Mouse (Mus musculus) intestine, embryonic 15.5 days (tissue): Measurements from ENCODE around the gene Slc22a14. TPM values are rescaled to one million over a fixed set of nuclear protein-coding genes. Genes with fewer than 3 reads are reported as not detected.
"Not testable (repeated sequence)": the region's sequence is repeated elsewhere in the genome, so short reads cannot be mapped to it uniquely, and the experiment has no call there.

ENCODE experiments used
- ATAC-seq: fragments of 200-750 bp; cut with Nextera tagmentation; 2 replicates; pipeline ENCODE4 v1.8.0; 2017; ENCODE audit warnings: moderate TSS enrichment, moderate library complexity
- H3K27ac ChIP-seq: fragments of 300-500 bp; sonication (generic); 2 replicates; pipeline ENCODE4 v1.5.1; 2015; ENCODE audit warnings: mild to moderate bottlenecking, inconsistent platforms
- H3K27me3 ChIP-seq: fragments of 300-500 bp; sonication (generic); replicated peaks from 2 replicates; pipeline ENCODE4 v1.6.1; 2015; ENCODE audit warnings: inconsistent platforms
- H3K36me3 ChIP-seq: fragments of 300-500 bp; sonication (generic); 2 replicates; pipeline ENCODE4 v1.6.1; 2015; ENCODE audit warnings: inconsistent platforms
- H3K4me1 ChIP-seq: fragments of 300-500 bp; sonication (generic); replicated peaks from 2 replicates; pipeline ENCODE4 v1.6.1; 2015; ENCODE audit warnings: inconsistent platforms
- H3K4me2 ChIP-seq: fragments of 300-500 bp; sonication (generic); replicated peaks from 2 replicates; pipeline ENCODE4 v1.6.1; 2015; ENCODE audit warnings: mild to moderate bottlenecking, inconsistent platforms
- H3K4me3 ChIP-seq: fragments of 300-500 bp; sonication (generic); replicated peaks from 2 replicates; pipeline ENCODE4 v1.5.1; 2015; ENCODE audit warnings: inconsistent platforms
- H3K9ac ChIP-seq: fragments of 300-500 bp; sonication (generic); 2 replicates; pipeline ENCODE4 v1.6.1; 2015; ENCODE audit warnings: inconsistent platforms
- H3K9me3 ChIP-seq: fragments of 300-500 bp; sonication (generic); 2 replicates; pipeline ENCODE4 v1.6.1; 2016; ENCODE audit warnings: inconsistent platforms
- WGBS: fragments of 180-500 bp; shearing (Covaris S2); methylation state at CpG from one replicate; pipeline ENCODE4 v1.1.7; 2015; 5-methylcytosine and 5-hydroxymethylcytosine counted together
- polyA plus RNA-seq: library from polyadenylated mRNA; unstranded; fragments of >200 nt; fragmentation: Nextera tagmentation; extraction: Ambion mirVana; gene quantifications from 2 replicates; pipeline ENCODE4 v1.2.1, GENCODE M21; 2015

Gene Slc22a14
- polyA plus RNA-seq, 1 experiment from 2014 or later, result 0.06 TPM

DNA sequence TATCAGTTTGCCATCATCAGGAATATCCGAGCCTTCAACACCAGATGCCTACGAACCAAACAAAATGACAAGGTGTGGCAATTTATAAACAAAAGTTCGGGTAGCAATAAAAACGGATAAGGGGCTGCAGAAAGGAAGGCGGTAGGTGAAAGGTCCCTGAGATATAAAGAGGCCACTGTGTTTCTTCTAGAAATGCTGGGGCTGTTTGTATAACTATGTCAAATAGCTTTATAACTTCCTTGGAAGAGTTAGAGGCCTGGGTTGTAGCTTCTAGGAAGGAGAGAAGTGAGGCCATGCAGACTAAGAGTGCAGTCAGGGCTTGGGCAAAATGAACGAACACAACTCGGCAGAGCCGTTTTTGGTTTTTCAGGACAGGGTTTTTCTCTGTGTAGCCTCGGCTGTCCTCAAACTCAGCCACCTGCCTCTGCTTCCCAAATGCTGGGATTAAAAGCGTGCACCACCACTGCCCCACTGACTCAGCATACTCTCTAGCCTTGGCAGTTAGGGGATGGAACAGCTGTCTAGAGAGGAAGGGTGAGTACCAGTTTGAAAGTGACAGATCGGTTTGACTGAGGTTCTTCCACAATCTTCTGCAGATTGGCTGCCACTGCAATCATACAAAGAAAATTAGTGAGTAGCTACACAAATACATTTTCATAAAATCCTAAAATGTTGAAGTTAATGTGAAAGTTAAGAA, 124.0 kb downstream of the Slc22a14 start:
- no peak overlapping the region for H3K9ac ChIP-seq

DNA sequence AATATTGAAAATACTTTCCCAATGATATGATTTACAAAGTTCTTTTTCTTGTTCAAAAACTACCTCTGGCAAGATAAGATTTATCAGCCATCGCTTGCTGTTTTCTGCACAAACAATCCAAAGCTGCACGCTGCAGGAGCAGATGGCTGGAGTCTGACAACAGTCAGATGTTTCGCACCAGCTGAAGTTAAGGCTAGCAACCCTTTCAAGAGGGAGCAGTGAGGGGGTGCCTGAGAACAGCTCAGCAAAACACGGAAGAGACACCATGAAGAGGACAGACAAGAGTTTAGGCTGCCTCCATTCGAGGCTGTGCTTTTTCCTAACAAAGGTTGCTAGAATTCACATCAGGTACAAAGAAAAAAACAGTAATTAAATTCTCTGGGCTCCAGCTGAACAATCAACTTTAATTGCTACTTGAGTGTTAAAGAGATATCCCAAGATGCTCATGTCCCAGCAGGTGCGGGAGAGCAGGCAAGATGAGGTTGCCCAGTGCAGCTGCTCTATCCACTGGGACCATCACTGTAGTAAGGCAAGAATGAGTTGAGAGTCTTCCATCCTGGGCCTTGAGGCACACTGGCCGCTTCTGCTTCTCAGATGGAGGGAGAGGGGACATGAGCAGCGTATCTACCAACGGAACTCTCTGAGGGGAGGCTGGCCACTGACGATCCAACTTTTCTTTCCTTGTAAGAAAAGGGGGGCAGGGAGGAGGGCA, 124.9 kb downstream of the Slc22a14 start:
- 80% methylated on average over 10 of the region's 10 CpGs for WGBS
- no peak for ATAC-seq
- Histone ChIP-seq H3K9me3 (no peaks in the 10 kb centered on the region), H3K4me1 (no peaks in the 10 kb centered on the region), H3K36me3 (no peaks in the 10 kb centered on the region), H3K4me2 (no peak overlapping the region), H3K27ac (no peak overlapping the region), H3K4me3 (no peak overlapping the region), H3K9ac (no peak overlapping the region), H3K27me3 (no peaks in the 10 kb centered on the region)

More for the DNA sequence above, 124.0 kb downstream of the Slc22a14 start:
- H3K36me3 ChIP-seq, result no peaks in the 10 kb centered on the region
- H3K4me2 ChIP-seq, result no peak overlapping the region
- peak overlapping the region; percentile 44; the same call in 1 of the 2 replicates for H3K27ac ChIP-seq
- H3K9me3 ChIP-seq, result no peaks in the 10 kb centered on the region
- no peak overlapping the region for H3K4me3 ChIP-seq
- peak; percentile 60 for ATAC-seq
- H3K27me3 ChIP-seq, result no peaks in the 10 kb centered on the region
- WGBS, result 41% methylated on average over 11 of the region's 11 CpGs
- no peaks in the 10 kb centered on the region for H3K4me1 ChIP-seq

DNA sequence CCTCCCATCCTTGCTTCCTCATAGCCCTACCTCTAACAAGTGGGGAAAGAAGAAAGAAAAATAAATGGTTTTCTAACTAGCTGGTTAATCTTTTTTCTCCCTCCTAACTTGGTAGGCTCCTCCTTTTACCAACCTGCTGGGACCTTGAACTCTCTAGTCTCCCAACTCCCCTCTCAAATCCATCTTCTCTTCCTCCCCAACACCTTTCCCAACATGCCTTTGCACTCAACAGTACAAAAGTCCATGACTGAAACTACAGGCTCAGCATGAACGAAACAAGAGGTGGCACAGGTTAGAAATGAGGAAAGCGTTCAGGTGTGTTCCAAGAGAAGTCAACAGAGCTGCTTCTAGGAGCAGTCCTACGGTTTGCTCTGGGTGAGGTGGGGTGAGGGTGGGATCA, 126.1 kb downstream of the Slc22a14 start:
- WGBS, result 91% methylated on average over 3 of the region's 3 CpGs
- ATAC-seq, result no peak

DNA sequence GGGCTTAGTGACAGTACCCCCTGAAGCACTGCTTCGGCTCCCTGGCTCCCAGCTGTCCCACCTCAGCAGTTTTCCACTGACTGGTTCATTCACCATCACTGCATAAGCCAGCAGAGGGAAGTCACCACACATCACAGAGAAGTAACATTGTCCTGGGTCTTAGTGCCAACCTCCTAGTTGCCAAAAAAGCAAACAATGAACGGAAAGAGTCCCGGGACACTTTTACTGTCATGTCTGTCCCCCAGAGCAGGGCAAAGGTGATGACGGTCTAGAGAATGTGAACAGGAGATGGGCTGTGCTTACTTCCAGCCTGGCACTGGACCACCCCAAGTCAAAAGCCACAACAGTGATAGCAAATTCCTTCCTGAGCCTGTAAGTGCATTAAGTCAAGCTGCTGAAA, 126.6 kb downstream of the Slc22a14 start:
- H3K9me3 ChIP-seq, result no peaks in the 10 kb centered on the region
- no peak overlapping the region for H3K27ac ChIP-seq
- WGBS, result 87% methylated on average over 4 of the region's 4 CpGs
- no peaks in the 10 kb centered on the region for H3K4me1 ChIP-seq
- no peaks in the 10 kb centered on the region for H3K27me3 ChIP-seq
- no peak overlapping the region for H3K4me2 ChIP-seq
- ATAC-seq, result no peak
- H3K36me3 ChIP-seq, result no peaks in the 10 kb centered on the region
- H3K9ac ChIP-seq, result no peak overlapping the region
- H3K4me3 ChIP-seq, result no peak overlapping the region

More for the DNA sequence above, 126.1 kb downstream of the Slc22a14 start:
- H3K27ac ChIP-seq, result no peak overlapping the region
- H3K27me3 ChIP-seq, result no peaks in the 10 kb centered on the region
- H3K4me2 ChIP-seq, result no peak overlapping the region
- H3K4me3 ChIP-seq, result no peak overlapping the region
- no peak overlapping the region for H3K9ac ChIP-seq
- no peaks in the 10 kb centered on the region for H3K36me3 ChIP-seq
- no peaks in the 10 kb centered on the region for H3K4me1 ChIP-seq
- no peaks in the 10 kb centered on the region for H3K9me3 ChIP-seq

DNA sequence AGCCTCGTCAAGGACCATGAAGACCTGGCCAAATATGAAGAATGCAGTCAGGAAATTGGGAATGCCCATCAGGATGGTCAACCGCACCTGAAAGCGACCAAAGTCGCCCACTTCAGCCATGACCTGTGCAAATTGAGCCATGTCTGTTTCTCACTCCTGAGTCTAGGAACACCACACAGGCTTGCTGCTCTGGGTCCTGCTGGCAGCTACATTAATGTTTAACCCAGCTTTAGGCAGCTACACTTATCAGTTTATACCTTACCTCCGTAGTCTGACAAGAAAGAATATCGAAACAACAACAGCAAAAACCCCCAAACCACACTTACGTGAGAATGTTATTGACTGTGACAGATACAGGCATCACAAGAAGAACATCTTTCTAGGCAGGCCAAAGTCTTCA, 133.8 kb downstream of the Slc22a14 start:
- 71% methylated on average over 7 of the region's 7 CpGs for WGBS
- no peak overlapping the region; the same call in 1 of the 2 replicates for H3K4me2 ChIP-seq
- 0 out of 2 replicates have a peak, but pooled peaks have one; percentile 66 for ATAC-seq
- no peak overlapping the region for H3K9ac ChIP-seq
- no peaks in the 10 kb centered on the region for H3K9me3 ChIP-seq
- no peak overlapping the region for H3K27ac ChIP-seq
- H3K27me3 ChIP-seq, result no peaks in the 10 kb centered on the region
- H3K4me3 ChIP-seq, result no peak overlapping the region
- no peaks in the 10 kb centered on the region for H3K4me1 ChIP-seq
- H3K36me3 ChIP-seq, result no peaks in the 10 kb centered on the region

DNA sequence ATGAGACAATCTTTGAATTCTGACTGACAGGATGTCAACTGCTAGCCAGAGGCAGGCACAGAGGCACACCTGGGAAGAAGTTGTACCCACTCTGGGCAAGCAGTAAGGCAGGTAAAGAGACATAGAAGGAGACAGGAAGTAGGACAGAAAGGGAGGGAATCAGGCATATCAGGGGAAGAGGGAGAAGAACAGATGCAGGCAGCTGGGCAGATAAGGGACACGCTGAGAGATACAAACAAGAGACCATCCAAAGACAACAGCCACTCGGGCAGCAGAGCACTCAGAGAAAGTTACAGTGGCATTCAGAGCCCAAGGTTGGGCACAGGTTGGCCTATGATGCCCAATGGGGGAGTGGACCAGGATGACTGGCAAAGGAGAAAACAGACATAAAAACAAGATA, 134.5 kb downstream of the Slc22a14 start:
- no peak for ATAC-seq
- no peaks in the 10 kb centered on the region for H3K36me3 ChIP-seq
- H3K9me3 ChIP-seq, result no peaks in the 10 kb centered on the region
- no peak overlapping the region for H3K4me3 ChIP-seq
- H3K4me1 ChIP-seq, result no peaks in the 10 kb centered on the region
- H3K27ac ChIP-seq, result no peak overlapping the region
- H3K4me2 ChIP-seq, result no peak overlapping the region
- H3K9ac ChIP-seq, result no peak overlapping the region
- 68% methylated on average over 2 of the region's 2 CpGs for WGBS
- H3K27me3 ChIP-seq, result no peaks in the 10 kb centered on the region

DNA sequence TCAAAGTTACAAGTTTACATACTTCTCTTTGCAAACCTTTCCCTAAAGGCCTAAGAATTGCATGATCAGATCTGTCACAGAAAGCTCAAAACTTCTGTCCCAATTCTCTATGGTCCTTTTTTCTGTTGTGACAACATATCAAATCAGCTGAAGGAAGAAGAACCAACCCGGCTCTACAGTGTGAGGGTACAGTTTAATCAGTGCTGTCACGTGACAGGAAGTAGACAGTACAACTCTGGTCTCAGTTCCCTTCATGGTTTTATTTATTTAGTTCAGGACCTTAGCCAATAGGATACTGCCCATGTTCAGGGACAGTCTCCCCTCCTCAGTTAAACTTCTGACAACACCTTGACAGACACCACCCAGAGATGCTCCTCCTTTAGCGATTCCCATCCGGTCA, 145.1 kb downstream of the Slc22a14 start:
- Histone ChIP-seq H3K27me3 (no peaks in the 10 kb centered on the region), H3K36me3 (0 out of 2 replicates have a peak, but pooled peaks cover 6% of the 10 kb centered on the region), H3K9me3 (no peaks in the 10 kb centered on the region), H3K4me3 (no peak overlapping the region), H3K27ac (no peak overlapping the region), H3K9ac (no peak overlapping the region), H3K4me1 (no peaks in the 10 kb centered on the region), H3K4me2 (no peak overlapping the region)
- WGBS, result 81% methylated on average over 4 of the region's 4 CpGs
- no peak for ATAC-seq

DNA sequence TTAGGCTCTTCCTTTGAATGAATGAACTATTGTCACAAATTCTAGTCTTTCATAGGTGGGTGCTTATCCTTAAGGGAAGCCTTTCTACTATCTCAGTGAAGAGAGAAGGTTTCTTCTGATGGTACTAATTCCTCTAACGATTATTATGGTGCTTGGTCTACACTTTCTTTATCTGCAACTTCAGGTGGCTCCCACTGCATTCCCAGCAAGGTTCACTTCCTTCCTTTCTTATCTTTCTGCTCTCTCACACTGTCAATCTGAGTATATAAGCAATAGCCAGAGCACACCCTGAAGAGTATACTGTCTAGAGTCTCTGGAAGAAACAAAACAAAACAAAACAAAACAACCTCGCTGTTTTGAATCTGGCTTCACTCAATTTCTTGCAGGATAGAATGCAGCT, 145.7 kb downstream of the Slc22a14 start:
- no peak overlapping the region for H3K27ac ChIP-seq
- H3K9me3 ChIP-seq, result no peaks in the 10 kb centered on the region
- no peaks in the 10 kb centered on the region for H3K4me1 ChIP-seq
- no peak for ATAC-seq
- 0 out of 2 replicates have a peak, but pooled peaks cover 4% of the 10 kb centered on the region for H3K36me3 ChIP-seq
- 72% methylated on average over 2 of the region's 2 CpGs for WGBS
- H3K4me3 ChIP-seq, result no peak overlapping the region
- H3K9ac ChIP-seq, result no peak overlapping the region
- no peak overlapping the region for H3K4me2 ChIP-seq
- no peaks in the 10 kb centered on the region for H3K27me3 ChIP-seq

DNA sequence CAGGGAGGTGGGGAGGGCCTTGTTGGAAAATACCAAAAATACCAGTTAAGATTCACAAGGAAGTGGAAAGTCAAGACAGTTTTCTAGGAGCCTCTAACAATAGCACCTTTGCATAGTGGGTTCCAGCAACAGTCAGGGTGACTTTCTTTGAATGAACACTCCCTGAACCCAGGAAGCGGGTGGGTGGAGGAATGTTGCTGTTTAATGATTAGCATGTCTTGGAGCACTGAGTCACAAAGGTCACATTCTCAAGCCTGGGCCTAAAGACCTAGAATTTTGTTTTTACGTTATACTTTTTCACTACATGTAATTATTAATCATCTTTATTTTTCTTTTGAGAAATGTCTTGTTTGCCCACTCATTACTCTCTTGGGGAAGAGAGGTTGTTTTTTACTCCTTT, 150.0 kb downstream of the Slc22a14 start:
- not testable (repeated sequence) for H3K4me2 ChIP-seq, H3K4me3 ChIP-seq, H3K27ac ChIP-seq, ATAC-seq, H3K27me3 ChIP-seq, H3K36me3 ChIP-seq, H3K9me3 ChIP-seq, H3K4me1 ChIP-seq, H3K9ac ChIP-seq
- WGBS, result 59% methylated on average over 2 of the region's 2 CpGs

DNA sequence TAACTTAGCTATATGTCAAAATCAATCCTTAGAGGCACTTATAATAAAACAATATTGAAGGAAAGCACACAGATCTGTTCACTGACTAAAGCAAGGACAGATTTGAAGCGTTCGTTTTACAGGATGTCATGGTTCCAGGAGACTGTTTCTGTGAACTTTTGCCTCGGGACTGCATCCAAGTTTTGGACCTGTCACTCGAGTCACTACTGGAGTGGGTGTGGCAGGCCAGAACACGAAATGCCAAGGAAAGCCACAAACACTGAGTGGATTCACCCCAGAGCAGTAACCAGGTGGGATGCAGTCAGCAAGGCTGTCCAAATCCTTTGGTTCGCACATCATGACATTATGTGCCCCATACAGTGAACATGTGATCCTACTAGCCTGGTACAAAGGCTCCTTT, 150.8 kb downstream of the Slc22a14 start:
- no peak overlapping the region for H3K27ac ChIP-seq
- H3K9ac ChIP-seq, result no peak overlapping the region
- WGBS, result 86% methylated on average over 6 of the region's 6 CpGs
- H3K27me3 ChIP-seq, result no peaks in the 10 kb centered on the region
- H3K9me3 ChIP-seq, result no peaks in the 10 kb centered on the region
- no peaks in the 10 kb centered on the region for H3K4me1 ChIP-seq
- H3K4me3 ChIP-seq, result no peak overlapping the region
- no peak overlapping the region for H3K4me2 ChIP-seq
- ATAC-seq, result no peak
- no peaks in the 10 kb centered on the region for H3K36me3 ChIP-seq

DNA sequence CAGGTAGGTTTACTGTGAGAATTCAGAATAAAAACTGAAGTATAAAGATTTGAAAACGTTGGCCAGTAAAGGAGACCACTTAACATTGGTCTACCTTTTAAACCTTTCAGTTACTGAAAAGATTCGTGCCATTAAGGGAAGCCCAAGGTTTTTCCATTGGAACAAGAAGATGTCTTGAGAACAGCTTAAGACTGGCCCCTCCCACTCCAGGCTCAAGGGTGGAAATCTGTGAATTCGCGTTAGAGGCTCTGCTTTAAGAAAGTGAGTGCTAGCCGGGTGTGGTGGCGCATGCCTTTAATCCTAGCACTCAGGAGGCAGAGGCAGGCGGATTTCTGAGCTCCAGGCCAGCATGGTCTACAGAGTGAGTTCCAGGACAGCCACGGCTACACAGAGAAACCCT, 152.4 kb downstream of the Slc22a14 start:
- WGBS, result 76% methylated on average over 8 of the region's 8 CpGs

DNA sequence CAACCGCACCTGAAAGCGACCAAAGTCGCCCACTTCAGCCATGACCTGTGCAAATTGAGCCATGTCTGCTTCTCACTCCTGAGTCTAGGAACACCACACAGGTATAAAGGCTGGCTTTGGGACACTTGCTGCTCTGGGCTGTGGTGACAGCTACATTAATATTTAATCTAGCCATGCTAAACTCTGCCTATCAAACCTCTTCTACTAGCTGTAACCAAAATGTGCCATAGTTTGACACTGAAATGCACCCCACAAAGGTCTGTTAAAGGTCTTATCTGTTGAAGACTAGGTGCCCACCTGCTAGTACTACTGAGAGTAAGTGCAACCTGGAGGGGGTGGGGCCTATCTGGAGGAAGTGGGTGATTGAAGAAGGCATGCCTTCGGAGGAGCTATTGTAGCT, 156.4 kb downstream of the Slc22a14 start, which contains the start of gene Slc22a13:
Gene Slc22a13 (minus strand): TSS at position 101 of the 400 bp plus-strand sequence.
- Histone ChIP-seq H3K9me3 (no peaks in the 10 kb centered on the region), H3K36me3 (no peaks in the 10 kb centered on the region), H3K4me3 (no peak within 1 kb of the TSS), H3K4me1 (no peaks in the 10 kb centered on the region), H3K4me2 (no peak within 1 kb of the TSS), H3K27ac (no peak within 1 kb of the TSS), H3K9ac (no peak within 1 kb of the TSS), H3K27me3 (no peaks in the 10 kb centered on the region)
- WGBS, result 93% methylated on average over 4 of the region's 4 CpGs
- ATAC-seq, result no peak

More for the DNA sequence above, 152.4 kb downstream of the Slc22a14 start:
- Histone ChIP-seq H3K27ac (no peak overlapping the region), H3K9me3 (no peaks in the 10 kb centered on the region), H3K27me3 (no peaks in the 10 kb centered on the region), H3K9ac (no peak overlapping the region), H3K4me3 (no peak overlapping the region), H3K36me3 (no peaks in the 10 kb centered on the region), H3K4me2 (no peak overlapping the region), H3K4me1 (no peaks in the 10 kb centered on the region)
- no peak for ATAC-seq

DNA sequence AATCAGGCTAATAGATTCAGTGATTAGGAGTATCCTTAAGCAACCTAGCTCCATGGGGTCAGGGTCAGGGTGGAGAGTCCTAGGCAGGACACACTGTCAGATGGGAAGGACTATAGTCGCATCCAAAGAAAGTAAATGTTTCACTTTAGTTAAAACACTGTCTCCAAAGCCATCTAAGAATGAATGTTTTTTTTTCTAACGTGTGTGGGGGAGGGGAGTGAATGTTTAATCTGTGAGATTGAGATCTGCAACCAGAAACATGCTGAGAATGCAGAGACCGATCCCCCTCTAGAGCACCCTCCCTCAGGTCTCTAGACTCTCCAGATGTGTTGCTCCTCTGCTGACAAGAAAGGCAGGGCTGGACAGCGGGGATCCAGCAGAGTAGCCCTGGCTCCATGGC, 158.2 kb downstream of the Slc22a14 start:
- Histone ChIP-seq H3K27ac (no peak overlapping the region), H3K4me3 (no peak overlapping the region)
- 54% methylated on average over 4 of the region's 4 CpGs for WGBS

More for the DNA sequence above, 158.2 kb downstream of the Slc22a14 start:
- no peak overlapping the region for H3K9ac ChIP-seq
- ATAC-seq, result no peak
- H3K4me2 ChIP-seq, result no peak overlapping the region
- H3K27me3 ChIP-seq, result no peaks in the 10 kb centered on the region
- no peaks in the 10 kb centered on the region for H3K9me3 ChIP-seq
- H3K4me1 ChIP-seq, result no peaks in the 10 kb centered on the region
- no peaks in the 10 kb centered on the region for H3K36me3 ChIP-seq
